Mouse (Mus musculus) liver, adult 2 months (tissue): ENCODE results near the gene Samd15. TPM values are rescaled to one million over a fixed set of nuclear protein-coding genes. Genes with fewer than 3 reads are reported as not detected.
"Not testable (repeated sequence)": the region's sequence is repeated elsewhere in the genome, so short reads cannot be mapped to it uniquely, and the experiment has no call there.

Source experiments
- DNase-seq: peaks from one replicate; pipeline ENCODE4 v3.0.0-alpha.2; 2011; ENCODE audit warnings: low read depth, low spot score; ENCODE audit errors: extremely low read depth
- H3K27ac ChIP-seq: fragments of 200-500 bp; replicated peaks from 2 replicates; pipeline ENCODE4 v1.5.1; 2012; ENCODE audit warnings: low read depth, mild to moderate bottlenecking, control low read depth, inconsistent platforms, low read length; ENCODE audit not compliant: insufficient read depth
- H3K27me3 ChIP-seq: fragments of 200-500 bp; 2 replicates; pipeline ENCODE4 v1.6.1; 2012; ENCODE audit warnings: mild to moderate bottlenecking, moderate library complexity, low read length, inconsistent platforms; ENCODE audit not compliant: control insufficient read depth, insufficient read depth
- H3K36me3 ChIP-seq: fragments of 200-500 bp; 2 replicates; pipeline ENCODE4 v1.6.1; 2012; ENCODE audit warnings: low read length, inconsistent platforms; ENCODE audit not compliant: control insufficient read depth, insufficient read depth
- H3K4me1 ChIP-seq: fragments of 200-500 bp; 2 replicates; pipeline ENCODE4 v1.6.1; 2011; ENCODE audit warnings: low read length; ENCODE audit not compliant: control insufficient read depth, insufficient read depth
- H3K4me3 ChIP-seq: fragments of 200-500 bp; 2 replicates; pipeline ENCODE4 v1.5.1; 2011; ENCODE audit warnings: low read depth, mild to moderate bottlenecking, control low read depth, low read length, moderate library complexity; ENCODE audit not compliant: insufficient read depth
- H3K79me2 ChIP-seq: fragments of 200-500 bp; 2 replicates; pipeline ENCODE4 v1.6.1; 2012; ENCODE audit warnings: inconsistent platforms, mild to moderate bottlenecking, low read length, moderate library complexity; ENCODE audit not compliant: control insufficient read depth, insufficient read depth
- H3K9ac ChIP-seq: fragments of 200-500 bp; 2 replicates; pipeline ENCODE4 v1.6.1; 2012; ENCODE audit warnings: low read depth, mild to moderate bottlenecking, control low read depth, inconsistent platforms, low read length
- CTCF ChIP-seq: fragments of 200-500 bp; IDR thresholded peaks from 2 replicates; pipeline ENCODE4 v1.5.1; 2011; ENCODE audit warnings: low read depth, low read length, control low read depth
- POLR2A ChIP-seq: fragments of 200-500 bp; IDR thresholded peaks from 2 replicates; pipeline ENCODE4 v1.6.1; 2011; ENCODE audit warnings: low read length, control low read depth; ENCODE audit not compliant: insufficient read depth; ENCODE audit errors: extremely low read depth
- WGBS: fragments of 180-500 bp; shearing (Covaris S2); methylation state at CpG from one replicate; pipeline ENCODE4 v1.1.7; 2018; 5-methylcytosine and 5-hydroxymethylcytosine counted together
- polyA plus RNA-seq: library from polyadenylated mRNA; depleted of rRNA; stranded (reverse); fragments of >200 nt; gene quantifications from 2 replicates; pipeline ENCODE4 v1.2.3, GENCODE M21; 2012; rRNA removed
- total RNA-seq: library from RNA; depleted of rRNA; stranded (reverse); fragments of >200 nt; gene quantifications from 2 replicates; pipeline ENCODE4 v1.2.3, GENCODE M21; 2014; rRNA removed

The Samd15 gene
- total RNA-seq, result not detected in 2 replicates
- not detected in 2 replicates for polyA plus RNA-seq

DNA sequence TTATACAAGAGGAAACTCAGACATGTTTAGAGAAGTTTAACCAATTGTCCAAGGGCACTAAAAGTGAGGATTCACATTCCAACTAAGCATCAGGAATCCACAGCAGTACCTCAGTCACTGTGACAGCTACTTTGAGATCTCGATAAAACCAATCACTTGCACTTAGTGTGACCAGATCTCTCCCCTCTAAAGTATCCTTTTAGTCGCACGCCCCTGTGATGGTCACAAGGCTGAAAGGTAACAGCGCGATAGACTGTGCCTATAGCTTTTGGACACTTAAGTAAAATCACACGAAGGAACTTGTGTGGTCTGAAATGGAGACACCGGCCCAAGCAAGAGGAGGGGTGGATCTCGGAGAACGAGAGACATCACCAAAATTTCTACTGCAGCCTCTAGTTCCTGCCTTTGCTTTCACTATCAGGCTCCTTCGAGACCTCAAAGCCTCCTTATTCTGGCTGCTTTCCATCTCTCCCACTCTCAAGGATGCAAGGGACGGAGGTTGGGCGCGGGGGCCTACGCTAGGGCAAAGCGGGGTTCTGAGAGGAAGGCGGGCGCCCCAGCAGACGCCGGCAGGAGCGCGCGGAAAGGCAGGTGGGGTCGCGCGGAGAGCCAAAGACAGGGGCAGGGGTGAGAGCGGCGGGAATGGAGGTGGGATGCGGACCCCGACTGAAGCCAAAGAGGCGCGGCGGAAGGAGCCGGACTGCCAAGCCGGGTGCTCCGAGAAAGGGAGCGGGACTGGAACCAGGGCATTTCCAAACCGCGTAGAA, at the start of gene Samd15:
TSS of gene Samd15 (plus strand) at position 518 of the 767 bp plus-strand sequence.
- TF ChIP-seq POLR2A, result no peak
- TF ChIP-seq CTCF, result no peak
- Histone ChIP-seq H3K36me3 (no peaks in the 10 kb centered on the region), H3K4me3 (peak within 1 kb of the TSS; percentile 90), H3K79me2 (peaks cover 4% of the 10 kb centered on the region; the same call in 1 of the 2 replicates), H3K9ac (peak within 1 kb of the TSS; percentile 91), H3K4me1 (peaks cover 4% of the 10 kb centered on the region; the same call in 1 of the 2 replicates), H3K27ac (no peak within 1 kb of the TSS), H3K27me3 (no peaks in the 10 kb centered on the region)
- WGBS, result 3% methylated on average over 37 of the region's 38 CpGs
- DNase-seq, result no peak

DNA sequence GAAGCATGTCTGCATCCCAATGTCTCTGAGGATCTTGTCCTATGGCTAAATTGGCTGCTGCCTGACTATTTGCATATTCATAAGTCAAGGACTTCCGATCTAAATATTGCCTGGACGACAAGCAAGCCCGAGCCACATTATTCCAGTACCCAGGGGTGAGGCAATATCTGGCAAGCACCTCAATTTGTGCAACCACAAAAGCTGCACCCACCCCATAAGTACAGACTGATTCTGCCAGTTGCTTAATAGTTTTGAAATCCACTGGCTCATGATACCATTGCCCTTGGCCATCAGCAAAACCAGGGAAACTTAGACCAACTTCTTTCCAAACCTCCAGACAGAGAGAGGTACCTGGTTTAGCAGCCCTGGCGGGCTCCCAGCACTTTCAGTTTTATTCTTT, 45.1 kb upstream of the Samd15 start:
- 22% methylated on average over 4 of the region's 4 CpGs for whole genome bisulfite sequencing
- H3K79me2 ChIP-seq, result peaks cover 16% of the 10 kb centered on the region; the same call in 1 of the 2 replicates
- peak; percentile 97 for DNase-seq

DNA sequence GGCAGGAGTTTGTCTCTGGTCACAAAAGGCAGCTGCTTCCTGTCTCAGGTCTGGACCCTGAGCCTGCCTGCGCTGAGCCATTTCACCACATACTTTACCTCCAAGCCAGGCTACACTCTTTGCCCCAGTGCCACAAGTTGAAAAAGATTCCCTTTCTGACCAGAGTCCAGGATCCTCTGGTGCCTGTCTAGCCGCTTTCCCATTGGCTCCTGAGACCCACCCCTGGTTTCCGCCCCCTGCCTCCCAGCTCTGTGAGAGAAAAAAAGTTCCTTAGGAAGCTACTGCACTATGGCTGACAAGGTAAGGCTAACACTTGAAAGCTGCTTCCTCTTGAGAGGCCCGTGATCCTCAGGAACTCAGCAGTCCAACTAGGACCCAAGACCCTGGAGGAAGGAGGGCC, 42.2 kb upstream of the Samd15 start:
- peak; percentile 98 for DNase-seq
- 24% methylated on average over 4 of the region's 4 CpGs for WGBS

More for the DNA sequence above, 45.1 kb upstream of the Samd15 start:
- not testable (repeated sequence) for H3K27me3 ChIP-seq, H3K36me3 ChIP-seq, H3K9ac ChIP-seq, H3K4me3 ChIP-seq
- peaks cover 21% of the 10 kb centered on the region for H3K4me1 ChIP-seq
- peak overlapping the region; percentile 52 for H3K27ac ChIP-seq

GRCm38 (mm10) chr12:87158099-87158498, 41.4 kb upstream of the Samd15 start:
- H3K4me1 ChIP-seq, result peaks cover 29% of the 10 kb centered on the region
- H3K27me3 ChIP-seq, result no peaks in the 10 kb centered on the region
- H3K27ac ChIP-seq, result peak overlapping the region; percentile 99
- H3K9ac ChIP-seq, result peak overlapping the region; percentile 92
- TF ChIP-seq CTCF, result no peak
- 0 out of 2 replicates have a peak, but pooled peaks have one; percentile 24 for TF ChIP-seq POLR2A
- peaks cover 10% of the 10 kb centered on the region; the same call in 1 of the 2 replicates for H3K79me2 ChIP-seq
- H3K36me3 ChIP-seq, result peaks cover 38% of the 10 kb centered on the region
- WGBS, result 20% methylated on average over 7 of the region's 7 CpGs
- DNase-seq, result peak; percentile 93
- peak overlapping the region; percentile 66 for H3K4me3 ChIP-seq

More for the DNA sequence above, 42.2 kb upstream of the Samd15 start:
- Histone ChIP-seq H3K79me2 (peaks cover 10% of the 10 kb centered on the region; the same call in 1 of the 2 replicates), H3K4me1 (peaks cover 29% of the 10 kb centered on the region), H3K27ac (peak overlapping the region; percentile 99), H3K4me3 (peak overlapping the region; percentile 66), H3K36me3 (peaks cover 30% of the 10 kb centered on the region), H3K9ac (peak overlapping the region; percentile 92), H3K27me3 (no peaks in the 10 kb centered on the region)
- TF ChIP-seq POLR2A (peak; percentile 46; the same call in 1 of the 2 replicates), CTCF (no peak)

DNA sequence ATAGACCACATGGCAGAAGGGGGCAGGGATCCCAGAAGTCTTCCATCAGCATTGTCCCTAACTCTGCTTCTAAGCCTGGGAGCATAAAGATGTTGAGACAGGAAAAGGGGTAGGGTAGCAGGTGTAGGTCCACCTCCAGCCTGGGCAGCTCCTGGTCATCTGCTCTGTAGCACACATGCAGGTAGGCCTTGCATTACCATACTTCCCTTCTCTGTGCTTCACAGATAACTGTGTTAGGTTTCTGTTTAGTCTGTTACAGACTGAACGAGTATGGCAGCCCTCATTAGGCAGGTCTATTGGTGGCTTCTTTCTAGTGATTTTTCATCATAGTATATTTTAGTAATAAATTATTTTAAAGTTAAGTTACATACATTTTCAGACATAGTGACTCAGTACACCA, 39.2 kb upstream of the Samd15 start:
- H3K27me3 ChIP-seq, result no peaks in the 10 kb centered on the region

GRCm38 (mm10) chr12:87160815-87161214, 38.7 kb upstream of the Samd15 start:
- peaks cover 21% of the 10 kb centered on the region for H3K4me1 ChIP-seq
- 90% methylated on average over 5 of the region's 5 CpGs for WGBS
- DNase-seq, result no peak
- H3K4me3 ChIP-seq, result no peak overlapping the region
- no peak overlapping the region for H3K9ac ChIP-seq
- TF ChIP-seq CTCF (no peak), POLR2A (no peak)
- H3K79me2 ChIP-seq, result peaks cover 3% of the 10 kb centered on the region; the same call in 1 of the 2 replicates
- peaks cover 54% of the 10 kb centered on the region for H3K36me3 ChIP-seq
- H3K27ac ChIP-seq, result no peak overlapping the region
- no peaks in the 10 kb centered on the region for H3K27me3 ChIP-seq

More for the DNA sequence above, 39.2 kb upstream of the Samd15 start:
- Histone ChIP-seq H3K4me3 (no peak overlapping the region), H3K4me1 (peaks cover 26% of the 10 kb centered on the region), H3K27ac (no peak overlapping the region; the same call in 1 of the 2 replicates), H3K9ac (peak overlapping the region; percentile 5; the same call in 1 of the 2 replicates), H3K36me3 (peaks cover 54% of the 10 kb centered on the region), H3K79me2 (peaks cover 8% of the 10 kb centered on the region; the same call in 1 of the 2 replicates)
- no peak for DNase-seq
- TF ChIP-seq POLR2A, result no peak
- no peak for TF ChIP-seq CTCF
- WGBS, result 45% methylated on average over 1 of the region's 1 CpGs
